Mouse (Mus musculus): ENCODE data around the gene Nbeal1.

GRCm38 (mm10) chr1:60342808-60343629 is 162.6 kb downstream of the Nbeal1 start, which contains the start of gene Cyp20a1:
- TF ChIP-seq GATA1 (IDR thresholded peaks at IDR 0.05; ENCODE audit: borderline replicate concordance, low read length) (no peak), FLI1 (IDR thresholded peaks at IDR 0.05; ENCODE audit: low read length) (no peak)

Measured in megakaryocyte, embryonic 14.5 days (primary cell).